Mouse (Mus musculus): ENCODE results near the gene Yeats4. TPM values are rescaled to one million over a fixed set of nuclear protein-coding genes. Genes with fewer than 3 reads are reported as not detected.
A peak's percentile ranks its signal among the peaks of the same experiment; 100 is the strongest.

Gene Yeats4
- polyA plus RNA-seq (2014; fragmentation: Nextera tagmentation; extraction: Ambion mirVana), result 135 and 148 TPM in 2 replicates

- ATAC-seq (replicated peaks; ENCODE audit: insufficient number of reproducible peaks, low FRiP score, low TSS enrichment, low read depth), result peak; percentile 94
- H3K9me3 ChIP-seq (replicated peaks; ENCODE audit: control insufficient read depth, low read length), result no peaks in the 10 kb centered on the region
- WGBS, result 1% methylated on average over 54 of the region's 63 CpGs
- H3K27ac ChIP-seq (replicated peaks; ENCODE audit: low read depth, low read length), result peak within 1 kb of the TSS; percentile 96
- no peaks in the 10 kb centered on the region for H3K4me1 ChIP-seq (ENCODE audit: control insufficient read depth, insufficient read depth, low read length)
- DNase-seq (ENCODE audit: low spot score), result peak; percentile 94
- H3K4me2 ChIP-seq (ENCODE audit: low read depth, low read length), result peak within 1 kb of the TSS; percentile 75
- H3K36me3 ChIP-seq (replicated peaks; ENCODE audit: control insufficient read depth, insufficient read depth, low read depth, low read length), result peaks cover 11% of the 10 kb centered on the region; the same call in 1 of the 2 replicates
- H3K9ac ChIP-seq (replicated peaks; ENCODE audit: low read length), result peak within 1 kb of the TSS; percentile 96
- H3K4me3 ChIP-seq (ENCODE audit: low read depth, low read length), result peak within 1 kb of the TSS; percentile 78
- no peaks in the 10 kb centered on the region for H3K27me3 ChIP-seq (ENCODE audit: control insufficient read depth, insufficient read depth, low read length)
These were observed at the start of gene Yeats4 for GRCm38 (mm10) chr10:117224102-117224990. TSS of gene Yeats4 (minus strand) at chr10:117224507.

GRCm38 (mm10) chr10:117272023-117272422 is 47.7 kb upstream of the Yeats4 start:
- H3K4me3 ChIP-seq (ENCODE audit: low read depth, low read length), result no peak overlapping the region
- DNase-seq (ENCODE audit: low spot score) (no peak), ATAC-seq (replicated peaks; ENCODE audit: insufficient number of reproducible peaks, low FRiP score, low TSS enrichment, low read depth) (no peak)
- no peaks in the 10 kb centered on the region for H3K27me3 ChIP-seq (ENCODE audit: control insufficient read depth, insufficient read depth, low read length)
- no peak overlapping the region for H3K27ac ChIP-seq (replicated peaks; ENCODE audit: low read depth, low read length)
- no peaks in the 10 kb centered on the region for H3K4me1 ChIP-seq (ENCODE audit: control insufficient read depth, insufficient read depth, low read length)
- H3K36me3 ChIP-seq (replicated peaks; ENCODE audit: control insufficient read depth, insufficient read depth, low read depth, low read length), result no peaks in the 10 kb centered on the region
- no peaks in the 10 kb centered on the region for H3K9me3 ChIP-seq (replicated peaks; ENCODE audit: control insufficient read depth, low read length)
- H3K9ac ChIP-seq (replicated peaks; ENCODE audit: low read length), result no peak overlapping the region
- no peak overlapping the region for H3K4me2 ChIP-seq (ENCODE audit: low read depth, low read length)

DNA sequence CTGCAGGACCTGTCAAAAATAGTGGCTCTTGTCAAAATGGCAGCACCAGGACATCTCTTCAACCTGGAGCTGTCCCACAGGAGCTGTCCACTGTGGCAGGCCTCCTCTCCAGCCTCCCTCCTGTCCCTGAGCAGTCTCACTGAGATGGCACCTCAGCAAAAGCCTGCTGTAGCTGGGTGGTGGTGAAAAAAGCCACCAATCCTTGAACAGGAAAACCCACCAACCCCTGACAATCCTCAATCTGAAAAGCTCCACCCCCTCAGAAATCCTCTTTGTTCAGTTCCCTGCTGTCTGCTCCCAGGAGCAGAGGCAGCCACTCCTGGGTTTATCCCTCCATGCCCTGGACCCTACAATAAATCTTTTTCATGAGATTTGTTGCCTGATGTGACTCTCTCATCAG is 35.6 kb upstream of the Yeats4 start:
- Histone ChIP-seq H3K27me3 (ENCODE audit: control insufficient read depth, insufficient read depth, low read length) (no peaks in the 10 kb centered on the region), H3K9me3 (replicated peaks; ENCODE audit: control insufficient read depth, low read length) (no peaks in the 10 kb centered on the region), H3K9ac (replicated peaks; ENCODE audit: low read length) (no peak overlapping the region), H3K4me2 (ENCODE audit: low read depth, low read length) (no peak overlapping the region), H3K27ac (replicated peaks; ENCODE audit: low read depth, low read length) (no peak overlapping the region), H3K36me3 (replicated peaks; ENCODE audit: control insufficient read depth, insufficient read depth, low read depth, low read length) (no peaks in the 10 kb centered on the region), H3K4me1 (ENCODE audit: control insufficient read depth, insufficient read depth, low read length) (no peaks in the 10 kb centered on the region), H3K4me3 (ENCODE audit: low read depth, low read length) (no peak overlapping the region)
- DNase-seq (ENCODE audit: low spot score) (no peak), ATAC-seq (replicated peaks; ENCODE audit: insufficient number of reproducible peaks, low FRiP score, low TSS enrichment, low read depth) (no peak)

DNA sequence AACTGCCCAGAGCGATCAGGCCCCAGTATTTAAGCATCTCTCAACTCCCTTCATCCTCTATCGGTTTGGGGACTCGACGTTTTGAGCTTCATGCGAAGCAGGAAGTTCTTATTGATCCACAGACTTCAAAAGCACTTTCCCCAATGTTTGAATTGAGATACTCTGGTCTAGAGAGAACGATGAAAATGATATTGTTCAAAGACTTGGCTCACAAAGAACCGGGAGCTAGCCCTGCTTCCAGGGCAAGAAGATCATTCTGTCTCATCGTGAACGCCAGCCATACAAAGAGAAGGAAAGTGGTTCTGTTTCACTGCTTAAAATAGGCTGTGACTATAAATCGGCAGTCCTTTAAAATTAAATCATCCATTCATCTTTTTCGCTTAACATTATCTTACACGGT is 14.3 kb upstream of the Yeats4 start, which contains the start of gene 9530003J23Rik:
Gene 9530003J23Rik (minus strand): TSS at position 101 of the 400 bp plus-strand sequence.
- no peak within 1 kb of the TSS for H3K4me3 ChIP-seq (ENCODE audit: low read depth, low read length)
- H3K4me1 ChIP-seq (ENCODE audit: control insufficient read depth, insufficient read depth, low read length), result no peaks in the 10 kb centered on the region
- H3K27ac ChIP-seq (replicated peaks; ENCODE audit: low read depth, low read length), result no peak within 1 kb of the TSS
- ATAC-seq (replicated peaks; ENCODE audit: insufficient number of reproducible peaks, low FRiP score, low TSS enrichment, low read depth) (no peak), DNase-seq (ENCODE audit: low spot score) (no peak)
- H3K9ac ChIP-seq (replicated peaks; ENCODE audit: low read length), result no peak within 1 kb of the TSS
- H3K36me3 ChIP-seq (replicated peaks; ENCODE audit: control insufficient read depth, insufficient read depth, low read depth, low read length), result no peaks in the 10 kb centered on the region
- H3K9me3 ChIP-seq (replicated peaks; ENCODE audit: control insufficient read depth, low read length), result no peaks in the 10 kb centered on the region
- no peak within 1 kb of the TSS for H3K4me2 ChIP-seq (ENCODE audit: low read depth, low read length)
- 87% methylated on average over 12 of the region's 12 CpGs for WGBS
- no peaks in the 10 kb centered on the region for H3K27me3 ChIP-seq (ENCODE audit: control insufficient read depth, insufficient read depth, low read length)

DNA sequence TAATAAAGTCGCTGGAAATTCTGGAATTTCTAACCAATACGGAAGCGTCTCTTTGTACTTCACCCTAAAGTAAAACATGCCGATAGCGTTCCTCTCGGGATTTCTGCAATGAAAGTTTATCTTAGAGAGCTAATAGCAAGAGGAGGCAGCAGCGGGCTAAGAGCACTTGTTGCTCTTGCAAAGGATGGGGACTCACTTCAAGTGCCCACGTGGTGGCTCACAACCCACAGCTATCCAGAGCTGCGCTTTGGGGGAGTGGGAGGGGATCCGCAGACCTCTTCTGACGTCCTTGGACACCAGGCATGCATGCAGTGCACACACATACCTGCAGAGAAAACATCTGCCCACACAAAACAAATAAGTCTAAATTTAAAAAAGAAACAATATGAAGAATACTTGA is 11.6 kb upstream of the Yeats4 start:
- ATAC-seq (replicated peaks; ENCODE audit: insufficient number of reproducible peaks, low FRiP score, low TSS enrichment, low read depth) (no peak), DNase-seq (ENCODE audit: low spot score) (no peak)
- Histone ChIP-seq H3K27ac (replicated peaks; ENCODE audit: low read depth, low read length) (no peak overlapping the region), H3K9ac (replicated peaks; ENCODE audit: low read length) (no peak overlapping the region), H3K4me1 (ENCODE audit: control insufficient read depth, insufficient read depth, low read length) (no peaks in the 10 kb centered on the region), H3K9me3 (replicated peaks; ENCODE audit: control insufficient read depth, low read length) (no peaks in the 10 kb centered on the region), H3K4me3 (ENCODE audit: low read depth, low read length) (no peak overlapping the region), H3K4me2 (ENCODE audit: low read depth, low read length) (no peak overlapping the region), H3K27me3 (ENCODE audit: control insufficient read depth, insufficient read depth, low read length) (no peaks in the 10 kb centered on the region), H3K36me3 (replicated peaks; ENCODE audit: control insufficient read depth, insufficient read depth, low read depth, low read length) (no peaks in the 10 kb centered on the region)
- WGBS, result 59% methylated on average over 11 of the region's 11 CpGs

GRCm38 (mm10) chr10:117234825-117235224 is 10.5 kb upstream of the Yeats4 start:
- no peaks in the 10 kb centered on the region for H3K27me3 ChIP-seq (ENCODE audit: control insufficient read depth, insufficient read depth, low read length)
- H3K9ac ChIP-seq (replicated peaks; ENCODE audit: low read length), result no peak overlapping the region
- H3K4me3 ChIP-seq (ENCODE audit: low read depth, low read length), result no peak overlapping the region
- no peaks in the 10 kb centered on the region for H3K9me3 ChIP-seq (replicated peaks; ENCODE audit: control insufficient read depth, low read length)
- no peaks in the 10 kb centered on the region for H3K36me3 ChIP-seq (replicated peaks; ENCODE audit: control insufficient read depth, insufficient read depth, low read depth, low read length)
- H3K27ac ChIP-seq (replicated peaks; ENCODE audit: low read depth, low read length), result no peak overlapping the region
- H3K4me1 ChIP-seq (ENCODE audit: control insufficient read depth, insufficient read depth, low read length), result no peaks in the 10 kb centered on the region
- DNase-seq (ENCODE audit: low spot score) (no peak), ATAC-seq (replicated peaks; ENCODE audit: insufficient number of reproducible peaks, low FRiP score, low TSS enrichment, low read depth) (no peak)
- 59% methylated on average over 4 of the region's 4 CpGs for WGBS
- H3K4me2 ChIP-seq (ENCODE audit: low read depth, low read length), result no peak overlapping the region

DNA sequence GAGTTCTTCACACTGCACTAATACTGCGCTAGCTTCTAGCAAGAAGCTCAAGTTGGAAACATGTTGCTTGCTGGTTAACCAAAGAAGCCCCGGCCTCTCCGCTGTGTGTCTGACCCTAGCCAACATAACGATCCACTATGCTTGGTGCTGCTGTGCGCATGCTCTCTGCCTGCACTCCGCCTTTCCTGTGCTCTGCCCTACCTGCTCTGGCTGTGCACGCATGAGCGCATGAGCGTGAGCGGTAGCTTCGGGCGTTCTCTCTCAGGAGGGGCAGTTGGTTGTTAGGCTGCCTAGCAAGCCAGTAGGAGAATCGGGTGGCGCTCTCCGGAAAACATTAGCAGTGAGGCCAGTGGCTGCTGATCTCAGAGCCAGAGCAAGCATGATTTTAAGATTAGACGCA is 5.5 kb upstream of the Yeats4 start:
- Histone ChIP-seq H3K27me3 (ENCODE audit: control insufficient read depth, insufficient read depth, low read length) (no peaks in the 10 kb centered on the region), H3K4me2 (ENCODE audit: low read depth, low read length) (no peak overlapping the region), H3K36me3 (replicated peaks; ENCODE audit: control insufficient read depth, insufficient read depth, low read depth, low read length) (no peaks in the 10 kb centered on the region), H3K4me3 (ENCODE audit: low read depth, low read length) (no peak overlapping the region), H3K9me3 (replicated peaks; ENCODE audit: control insufficient read depth, low read length) (no peaks in the 10 kb centered on the region), H3K4me1 (ENCODE audit: control insufficient read depth, insufficient read depth, low read length) (no peaks in the 10 kb centered on the region), H3K9ac (replicated peaks; ENCODE audit: low read length) (no peak overlapping the region), H3K27ac (replicated peaks; ENCODE audit: low read depth, low read length) (no peak overlapping the region)
- WGBS, result 72% methylated on average over 16 of the region's 16 CpGs
- no peak for ATAC-seq (replicated peaks; ENCODE audit: insufficient number of reproducible peaks, low FRiP score, low TSS enrichment, low read depth)
- DNase-seq (ENCODE audit: low spot score), result peak; percentile 21

DNA sequence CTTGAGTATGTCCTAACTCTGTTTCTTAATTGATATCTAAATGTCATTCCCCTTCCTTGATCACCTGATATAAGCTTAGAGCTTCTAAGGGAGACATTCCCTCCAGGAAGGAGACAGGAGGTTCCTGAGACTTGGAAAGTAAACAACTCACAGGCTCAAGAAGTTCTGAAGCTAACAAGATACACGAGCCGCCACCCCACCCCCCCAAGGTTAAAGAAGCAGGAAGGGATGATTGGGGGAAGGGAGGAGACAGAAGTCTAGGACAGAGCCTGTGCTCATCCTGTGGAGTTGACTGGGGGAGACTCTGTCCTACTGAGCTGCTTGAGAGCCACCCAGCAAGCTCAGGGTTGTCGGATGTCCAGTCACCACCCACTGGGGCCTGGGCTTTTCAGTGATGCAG is 1.7 kb upstream of the Yeats4 start:
- H3K27me3 ChIP-seq (ENCODE audit: control insufficient read depth, insufficient read depth, low read length), result no peaks in the 10 kb centered on the region
- no peak overlapping the region for H3K4me3 ChIP-seq (ENCODE audit: low read depth, low read length)
- peaks cover 8% of the 10 kb centered on the region; the same call in 1 of the 2 replicates for H3K36me3 ChIP-seq (replicated peaks; ENCODE audit: control insufficient read depth, insufficient read depth, low read depth, low read length)
- ATAC-seq (replicated peaks; ENCODE audit: insufficient number of reproducible peaks, low FRiP score, low TSS enrichment, low read depth), result no peak
- H3K9me3 ChIP-seq (replicated peaks; ENCODE audit: control insufficient read depth, low read length), result no peaks in the 10 kb centered on the region
- H3K4me1 ChIP-seq (ENCODE audit: control insufficient read depth, insufficient read depth, low read length), result no peaks in the 10 kb centered on the region
- 73% methylated on average over 3 of the region's 3 CpGs for WGBS
- H3K27ac ChIP-seq (replicated peaks; ENCODE audit: low read depth, low read length), result no peak overlapping the region
- no peak for DNase-seq (ENCODE audit: low spot score)
- H3K9ac ChIP-seq (replicated peaks; ENCODE audit: low read length), result no peak overlapping the region
- no peak overlapping the region for H3K4me2 ChIP-seq (ENCODE audit: low read depth, low read length)

All from embryonic facial prominence, embryonic 11.5 days (tissue).